Mouse (Mus musculus) G1E (cell line): ENCODE measurements around the gene Stx4a.

ENCODE experiments used
- CTCF ChIP-seq: IDR thresholded peaks from 2 replicates; pipeline ENCODE4 v1.5.1; 2012; ENCODE audit warnings: low read depth, low read length, inconsistent platforms, mixed read lengths
- GATA1 ChIP-seq: IDR thresholded peaks from 2 replicates; pipeline ENCODE4 v1.6.1; 2012; ENCODE audit warnings: borderline replicate concordance, low read length, inconsistent platforms, mixed read lengths
- GATA2 ChIP-seq: IDR thresholded peaks from 2 replicates; pipeline ENCODE4 v1.6.1; 2012; ENCODE audit warnings: low read depth, low read length, inconsistent platforms, borderline replicate concordance
- POLR2AphosphoS5 ChIP-seq: IDR thresholded peaks from 2 replicates; pipeline ENCODE4 v1.6.1; 2012; ENCODE audit warnings: low read depth, low read length, inconsistent platforms; ENCODE audit not compliant: insufficient replicate concordance
- TAL1 ChIP-seq: conservative IDR thresholded peaks from 2 replicates; pipeline ENCODE4 v1.6.1; 2012; ENCODE audit warnings: low read depth, low read length, inconsistent platforms, mixed read lengths

DNA sequence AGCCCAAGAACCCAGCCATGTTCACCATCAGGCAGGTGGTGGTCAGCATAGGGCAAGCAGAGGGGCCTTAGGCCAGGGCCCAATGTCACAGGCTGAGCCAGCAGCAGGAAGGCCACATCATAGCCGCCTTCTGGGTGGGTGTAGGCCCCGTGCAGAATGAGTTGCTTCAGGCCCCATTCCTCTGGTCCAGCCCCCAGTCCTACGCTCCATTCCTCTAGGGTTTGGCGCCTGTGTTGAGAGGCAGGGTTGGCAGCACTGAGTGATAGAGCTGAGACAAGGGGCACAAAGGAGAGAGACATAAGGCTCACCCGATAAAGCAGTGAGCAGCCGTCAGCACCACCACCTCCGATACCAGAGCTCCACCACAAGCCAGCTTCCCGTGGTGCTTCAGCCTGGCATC lies 63.1 kb downstream of the Stx4a start:
- TF ChIP-seq CTCF (no peak), GATA1 (no peak), POLR2AphosphoS5 (no peak), TAL1 (no peak), GATA2 (no peak)
